Mouse (Mus musculus) adrenal gland (tissue): ENCODE measurements at regions not wholly inside any gene's neighbourhood (a gene's known extent, or its start where the extent isn't known, plus 50 kb on each side); places are given as distances from the start of the nearest gene placed in this dataset.

ENCODE experiments used
- intact Hi-C: fragments of 180-260 bp; cut with DNase I; formaldehyde crosslinking; loops from one replicate; pipeline ENCODE4 v1.15.1; 2025

DNA sequence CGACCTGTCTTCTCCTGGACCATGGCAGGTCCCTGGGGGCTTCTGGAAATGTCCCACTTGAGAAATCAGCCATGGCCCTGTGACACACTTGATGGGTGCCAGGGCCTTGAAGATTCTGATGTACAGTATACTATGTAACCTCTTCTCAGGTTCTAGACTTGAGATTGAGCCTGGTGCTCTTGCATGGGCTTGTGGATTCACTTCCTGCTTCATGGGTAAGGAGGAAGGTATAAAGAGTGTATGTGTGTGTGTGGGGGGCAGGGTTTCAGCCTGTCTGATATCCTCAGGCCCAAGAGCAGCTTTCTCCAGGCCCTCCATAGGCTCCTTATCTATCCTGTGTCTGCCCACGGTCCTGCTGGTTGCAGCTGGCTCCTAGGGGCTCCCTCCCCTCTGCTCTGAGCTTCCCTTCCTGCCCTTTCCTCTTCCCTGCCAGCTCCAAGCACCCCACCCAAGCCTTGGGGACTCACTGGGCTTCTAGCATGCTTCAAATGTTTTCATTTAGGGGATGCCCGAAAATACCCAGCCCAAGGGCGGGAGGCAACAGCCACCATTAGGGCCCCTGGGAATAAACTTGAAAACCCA is 61.9 kb upstream of the Ccnd1 start:
- intact Hi-C loops: no loop called here

DNA sequence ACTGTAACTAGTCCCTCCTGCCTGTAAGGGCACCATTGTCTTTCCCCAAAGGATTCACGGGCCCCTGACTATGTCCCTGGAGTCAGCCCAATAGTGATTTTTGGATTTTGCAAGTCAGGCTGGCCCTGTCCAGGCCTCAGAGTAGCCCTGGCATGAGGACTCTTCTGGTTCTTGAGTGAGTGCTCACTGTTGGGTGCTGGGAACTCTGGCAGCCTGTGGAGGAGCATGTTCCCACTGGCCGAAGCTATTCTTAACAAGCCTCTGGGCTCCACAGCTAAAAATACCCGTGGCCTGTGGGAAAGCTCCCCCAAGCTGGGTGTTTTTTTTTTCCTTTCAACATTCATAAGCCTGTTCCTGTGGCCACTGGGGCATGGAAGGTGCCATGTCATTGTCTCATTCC is 60.0 kb upstream of the Ccnd1 start:
- intact Hi-C loops: no loop called here

DNA sequence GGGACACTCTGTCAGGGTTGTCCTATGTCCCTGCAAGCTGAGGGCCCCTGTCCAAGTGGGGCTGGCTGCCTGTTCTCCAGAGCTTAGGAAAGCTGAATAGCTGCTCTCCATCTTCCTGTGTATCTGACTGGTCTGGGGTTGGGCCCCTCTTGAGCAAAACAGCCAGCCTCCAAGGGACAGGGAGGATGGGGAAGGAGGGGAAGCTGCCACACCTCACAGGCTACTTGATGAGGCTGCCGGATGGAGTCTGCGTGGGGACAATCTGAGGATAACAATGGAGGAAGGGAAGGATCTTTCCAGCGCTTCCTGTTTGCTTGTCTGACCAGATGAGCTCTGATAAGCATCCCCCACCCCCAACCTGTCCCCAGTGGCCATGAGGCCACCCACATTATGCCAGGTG is 57.1 kb upstream of the Ccnd1 start:
- intact Hi-C loops: no loop called here

DNA sequence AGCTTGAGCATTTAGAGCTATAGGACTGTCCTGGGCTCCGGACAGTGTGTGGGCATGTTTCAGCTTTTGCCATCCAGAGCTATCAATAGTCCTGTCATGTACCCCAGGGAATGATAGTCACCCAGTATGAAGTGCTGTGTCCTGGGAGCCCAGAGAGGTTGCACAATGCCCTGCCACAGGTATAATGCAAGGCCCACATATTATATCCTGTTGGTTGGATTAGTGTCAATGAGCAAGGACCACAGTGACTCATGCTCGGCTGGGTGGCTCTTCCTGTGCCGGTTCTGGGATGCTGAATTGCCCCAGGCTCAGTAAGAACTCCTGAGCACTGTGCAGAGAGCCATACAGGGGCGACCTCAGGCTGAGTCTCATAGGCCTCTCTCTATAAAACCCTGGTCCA is 54.5 kb upstream of the Ccnd1 start:
- intact Hi-C loops: no loop called here

- intact Hi-C loops: no loop called here
Observed at GRCm38 (mm10) chr7:144993566-144993965, 53.8 kb upstream of the Ccnd1 start.

DNA sequence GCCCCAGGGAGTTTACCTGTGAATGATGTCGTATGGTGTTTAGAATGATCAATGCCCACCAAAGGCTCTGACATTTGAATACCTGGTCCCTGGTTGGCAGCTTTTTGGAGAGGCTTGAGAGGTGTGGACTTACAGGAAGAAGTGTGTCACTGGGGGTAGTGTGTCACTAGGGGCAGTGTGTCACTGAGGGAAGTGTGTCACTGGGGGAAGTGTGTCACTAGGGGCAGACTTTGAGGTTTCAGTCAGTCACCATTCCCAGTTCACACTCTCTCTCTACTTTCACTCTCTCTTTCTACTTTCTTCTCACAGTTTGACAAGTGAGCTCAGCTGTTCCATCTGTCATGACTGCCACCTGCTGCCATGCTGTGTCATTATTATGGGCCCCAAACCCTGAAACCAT is 52.0 kb upstream of the Ccnd1 start:
- intact Hi-C loops: no loop called here
